Mouse (Mus musculus) testis, adult 2 months (tissue): Measurements from ENCODE around the gene Npc2.

Experiments
- CTCF ChIP-seq: fragments of 200-500 bp; IDR thresholded peaks from 2 replicates; pipeline ENCODE4 v1.5.1; 2012; ENCODE audit warnings: low read depth, mild to moderate bottlenecking, inconsistent platforms, low read length, moderate library complexity; ENCODE audit not compliant: control insufficient read depth, insufficient read depth, insufficient replicate concordance
- POLR2A ChIP-seq: fragments of 200-500 bp; IDR thresholded peaks from 2 replicates; pipeline ENCODE4 v1.6.1; 2012; ENCODE audit warnings: low read depth, mild to moderate bottlenecking, inconsistent platforms, low read length, moderate library complexity; ENCODE audit not compliant: control insufficient read depth

GRCm38 (mm10) chr12:84786091-84786490 lies 13.1 kb upstream of the Npc2 start:
- TF ChIP-seq POLR2A (no peak), CTCF (no peak)
